Mouse (Mus musculus) thymus, postnatal 0 days (tissue): ENCODE measurements at regions not wholly inside any gene's neighbourhood (a gene's known extent, or its start where the extent isn't known, plus 50 kb on each side); places are given as distances from the start of the nearest gene placed in this dataset.

Source experiments
- DNase-seq: peaks from one replicate; pipeline ENCODE4 v3.0.0-alpha.2; 2015; ENCODE audit warnings: low spot score

GRCm38 (mm10) chr4:106163220-106163619, 152.8 kb upstream of the Usp24 start:
- DNase-seq = no peak

GRCm38 (mm10) chr4:106167716-106168115, 148.3 kb upstream of the Usp24 start:
- DNase-seq = no peak

- DNase-seq = no peak
These were observed 147.3 kb upstream of the Usp24 start for GRCm38 (mm10) chr4:106168741-106169140.

GRCm38 (mm10) chr4:106169466-106169865, 146.5 kb upstream of the Usp24 start:
- DNase-seq = no peak

GRCm38 (mm10) chr4:106170731-106171130, 145.3 kb upstream of the Usp24 start:
- no peak for DNase-seq

GRCm38 (mm10) chr4:106175352-106175751, 140.7 kb upstream of the Usp24 start:
- DNase-seq = no peak

- DNase-seq = no peak
These were observed 130.1 kb upstream of the Usp24 start for GRCm38 (mm10) chr4:106185745-106186501.

- DNase-seq = no peak
These were observed 129.3 kb upstream of the Usp24 start for GRCm38 (mm10) chr4:106186684-106187083.

- no peak for DNase-seq
These were observed 125.8 kb upstream of the Usp24 start for GRCm38 (mm10) chr4:106190248-106190647.

- DNase-seq = no peak
These were observed 124.7 kb upstream of the Usp24 start for GRCm38 (mm10) chr4:106191331-106191730.

- DNase-seq = no peak
These were observed 124.2 kb upstream of the Usp24 start for GRCm38 (mm10) chr4:106191843-106192242.

- DNase-seq = no peak
These were observed 122.6 kb upstream of the Usp24 start for GRCm38 (mm10) chr4:106193204-106193945.

GRCm38 (mm10) chr4:106195497-106196166, 120.4 kb upstream of the Usp24 start:
- DNase-seq = no peak

GRCm38 (mm10) chr4:106199833-106200232, 116.2 kb upstream of the Usp24 start:
- DNase-seq = no peak

GRCm38 (mm10) chr4:106200241-106200640, 115.8 kb upstream of the Usp24 start:
- no peak for DNase-seq

GRCm38 (mm10) chr4:106202554-106202953, 113.5 kb upstream of the Usp24 start:
- DNase-seq = no peak

- no peak for DNase-seq
These were observed 110.8 kb upstream of the Usp24 start for GRCm38 (mm10) chr4:106205200-106205599.

- no peak for DNase-seq
These were observed 110.0 kb upstream of the Usp24 start for GRCm38 (mm10) chr4:106206023-106206422.

GRCm38 (mm10) chr4:106209465-106209864, 106.5 kb upstream of the Usp24 start:
- no peak for DNase-seq

- DNase-seq = no peak
These were observed 106.0 kb upstream of the Usp24 start for GRCm38 (mm10) chr4:106209975-106210374.

- DNase-seq = no peak
These were observed 101.8 kb upstream of the Usp24 start for GRCm38 (mm10) chr4:106214170-106214569.

GRCm38 (mm10) chr4:106220621-106221020, 95.4 kb upstream of the Usp24 start:
- DNase-seq = no peak
